Mouse (Mus musculus): ENCODE results near the gene Cdc42ep5. TPM values are rescaled to one million over a fixed set of nuclear protein-coding genes. Genes with fewer than 3 reads are reported as not detected.

The Cdc42ep5 gene
- total RNA-seq (2023) = not detected

DNA sequence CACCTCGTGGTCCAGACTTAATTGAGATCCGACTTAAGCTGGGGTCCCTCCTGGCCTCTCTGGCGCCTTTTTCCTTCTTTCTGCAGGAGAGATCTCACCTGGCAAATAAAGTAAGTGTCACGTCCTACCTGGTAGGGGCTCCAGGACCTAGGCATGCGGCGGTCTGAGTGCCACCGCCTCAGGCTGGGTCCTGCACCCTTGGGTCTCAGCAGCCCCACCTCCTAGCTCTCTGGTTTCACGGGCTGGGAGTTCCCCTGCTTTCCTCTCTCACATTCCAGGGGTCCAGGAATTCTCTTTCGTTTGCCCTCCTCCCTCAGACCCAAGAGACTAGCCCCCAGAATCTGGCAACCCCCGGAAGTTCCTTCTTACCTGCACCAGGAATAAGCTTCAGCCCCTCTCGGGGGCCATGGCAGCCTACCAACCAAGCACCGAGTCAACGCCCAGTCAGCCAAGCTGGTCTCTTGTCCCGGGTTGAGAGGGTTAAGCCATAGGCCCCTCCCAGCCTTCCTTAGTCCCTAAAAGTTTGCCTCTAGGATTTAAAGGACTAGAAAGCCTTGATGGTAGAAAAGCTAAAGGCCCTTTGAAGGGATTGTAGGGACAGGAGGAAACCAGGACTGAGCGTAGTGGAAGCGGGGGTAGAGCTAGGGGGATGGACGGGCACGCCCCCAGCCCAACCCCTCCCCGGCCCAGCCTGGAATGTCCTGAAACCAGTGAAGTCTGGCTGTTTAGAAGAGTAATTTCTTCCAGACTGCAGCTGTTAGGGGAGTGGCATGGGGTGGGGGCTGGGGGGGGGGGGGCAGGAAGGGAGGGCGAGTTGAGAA, at the start of gene Cdc42ep5:
Gene Cdc42ep5, minus strand, starts transcription at position 771 of the 821 bp plus-strand sequence.

DNA sequence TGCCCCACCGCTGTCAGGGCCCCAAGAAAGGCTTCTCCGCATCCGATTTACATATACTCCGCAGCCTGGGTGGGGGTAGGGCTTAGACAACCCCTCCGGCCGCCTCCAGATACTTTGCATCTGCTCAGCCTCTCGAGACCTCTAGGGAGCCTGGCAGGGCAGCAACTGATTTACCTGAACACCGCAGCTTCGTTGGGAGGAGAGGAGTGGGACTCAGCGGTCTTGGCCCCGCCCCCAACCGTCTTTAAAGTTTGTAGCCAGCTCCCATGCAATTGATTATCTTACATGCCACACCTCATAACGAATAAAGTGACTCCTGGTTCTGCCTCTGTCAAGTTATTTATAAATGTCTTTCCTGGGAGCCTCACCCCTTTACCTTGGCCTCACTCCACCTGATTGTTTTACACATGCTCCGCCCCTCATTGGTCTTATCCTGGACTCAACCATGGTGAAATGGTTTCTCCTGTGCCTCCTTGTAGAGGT, 14.6 kb downstream of the Cdc42ep5 start, which contains the start of gene Leng9:
Gene Leng9, minus strand, starts transcription at position 316 of the 483 bp plus-strand sequence.

DNA sequence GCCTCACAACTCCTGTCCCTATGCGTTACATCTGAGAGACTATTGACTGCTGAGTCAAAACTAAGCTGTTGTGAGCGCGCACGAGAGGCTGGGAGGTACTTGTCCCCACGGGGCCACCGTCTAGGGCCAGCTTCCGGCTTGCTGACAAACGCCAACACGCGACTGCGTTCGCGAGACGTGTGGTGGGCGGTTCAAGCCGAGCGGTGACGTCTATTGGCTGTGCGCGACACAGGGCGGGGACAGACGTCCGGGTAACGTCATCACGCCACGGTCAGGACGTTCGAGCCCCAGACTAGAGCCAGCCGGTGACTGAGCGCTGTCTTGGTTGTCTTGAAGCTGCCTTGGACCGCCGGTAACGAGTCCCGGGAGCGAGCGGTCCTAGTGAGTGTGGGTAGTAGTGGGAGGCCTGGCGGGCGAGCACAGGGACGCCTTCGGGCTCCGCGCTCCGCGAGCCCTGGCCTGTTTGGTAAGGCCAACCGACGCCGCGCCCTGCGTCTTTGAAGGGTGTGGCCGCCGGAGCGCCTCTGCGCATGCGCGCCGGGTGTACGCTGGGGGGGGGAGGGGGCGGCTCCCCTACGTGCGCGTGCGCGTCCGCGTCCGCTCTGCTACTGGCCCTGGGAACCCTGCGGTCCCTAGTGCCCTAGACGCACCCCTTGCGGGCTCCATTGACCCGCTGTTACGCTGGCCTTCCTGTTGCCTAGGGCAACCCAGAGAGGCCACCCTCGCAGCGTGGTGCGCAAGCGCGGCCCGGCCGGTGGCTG, 27.7 kb downstream of the Cdc42ep5 start, which contains the start of gene Leng8:
Gene Leng8, plus strand, starts transcription at position 269 of the 761 bp plus-strand sequence.

DNA sequence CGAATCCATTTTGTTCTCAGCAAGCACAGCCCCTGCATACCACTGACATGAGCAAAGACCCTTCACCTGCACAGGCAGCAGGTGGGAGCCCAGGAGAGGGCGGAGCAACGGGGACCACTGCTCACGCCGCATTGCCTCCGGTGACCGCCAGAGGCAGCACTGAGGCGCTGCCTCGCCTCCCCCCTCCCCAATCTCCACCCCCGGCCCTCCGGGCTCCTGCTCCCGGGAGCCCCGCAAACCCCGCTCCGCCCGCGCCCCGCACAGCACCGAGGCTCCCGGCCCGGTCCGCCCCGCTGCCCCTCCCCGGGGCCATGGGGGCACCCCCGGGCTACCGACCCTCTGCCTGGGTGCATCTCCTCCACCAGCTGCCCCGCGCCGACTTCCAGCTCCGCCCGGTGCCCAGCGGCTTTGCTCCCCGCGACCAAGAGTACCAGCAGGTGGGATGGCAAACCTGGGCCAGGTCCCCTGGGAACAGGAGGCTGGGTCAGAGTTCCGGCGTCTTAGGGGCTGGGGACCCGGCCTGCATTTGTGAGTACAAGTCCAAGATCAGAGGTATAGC, 45.2 kb downstream of the Cdc42ep5 start, which contains the start of gene Ttyh1:
Gene Ttyh1, plus strand, starts transcription at position 65 of the 559 bp plus-strand sequence.

Other genes with a start within 250 kb of the Cdc42ep5 start
- gene Lilra6, start 249.4 kb downstream of the Cdc42ep5 start, total RNA-seq (2023) = 10 to 100 TPM; 67.7 to 86.9 TPM
- 100 to 1,000 TPM; 136 to 147 TPM for gene Lair1, start 101.7 kb downstream of the Cdc42ep5 start, total RNA-seq (2023)
- not detected for gene Ttyh1, start 45.5 kb downstream of the Cdc42ep5 start, total RNA-seq (2023)
- gene Leng8, start 27.8 kb downstream of the Cdc42ep5 start, total RNA-seq (2023) = 100 to 1,000 TPM; 344 to 351 TPM
- gene Leng9, start 14.5 kb downstream of the Cdc42ep5 start, total RNA-seq (2023) = 10 to 100 TPM; 22.2 to 26.5 TPM
- gene Lilra5, start 72.9 kb upstream of the Cdc42ep5 start, total RNA-seq (2023) = 10 to 100 TPM; 25.6 to 26.7 TPM
- gene Ncr1, start 172.9 kb upstream of the Cdc42ep5 start, total RNA-seq (2023) = not detected
- under 1 TPM in 1 of 2 experiments, not detected in 1; 0.09 TPM for gene Gp6, start 232.9 kb upstream of the Cdc42ep5 start, total RNA-seq (2023)